Mouse (Mus musculus): Measurements from ENCODE around the gene 4930556J24Rik.

GRCm38 (mm10) chr11:3905446-3905845 is 71.1 kb downstream of the 4930556J24Rik start:
- TF ChIP-seq CTCF (conservative IDR thresholded peaks at IDR 0.05; ENCODE audit: insufficient read depth, insufficient read length, low read depth, low read length) (no peak), POLR2A (IDR thresholded peaks at IDR 0.05; ENCODE audit: low read depth, low read length) (no peak)
